Mouse (Mus musculus) kidney, embryonic 16.5 days (tissue): ENCODE measurements around the gene E2f4. TPM values are rescaled to one million over a fixed set of nuclear protein-coding genes. Genes with fewer than 3 reads are reported as not detected.
A peak's percentile ranks its signal among the peaks of the same experiment; 100 is the strongest.

ENCODE experiments used
- ATAC-seq: fragments of 200-750 bp; cut with Nextera tagmentation; 2 replicates; pipeline ENCODE4 v1.8.0; 2017; ENCODE audit warnings: moderate TSS enrichment; ENCODE audit not compliant: low FRiP score, low TSS enrichment
- H3K27ac ChIP-seq: fragments of 300-500 bp; sonication (generic); 2 replicates; pipeline ENCODE4 v1.5.1; 2014; ENCODE audit warnings: low read length
- H3K27me3 ChIP-seq: fragments of 300-500 bp; sonication (generic); 2 replicates; pipeline ENCODE4 v1.6.1; 2014; ENCODE audit warnings: low read length, control low read depth, mixed read lengths; ENCODE audit not compliant: insufficient read depth
- H3K36me3 ChIP-seq: fragments of 300-500 bp; sonication (generic); 2 replicates; pipeline ENCODE4 v1.6.1; 2014; ENCODE audit warnings: low read length, control low read depth, mixed read lengths; ENCODE audit not compliant: insufficient read depth
- H3K4me1 ChIP-seq: fragments of 300-500 bp; sonication (generic); 2 replicates; pipeline ENCODE4 v1.6.1; 2014; ENCODE audit warnings: low read length, control low read depth, mixed read lengths; ENCODE audit not compliant: insufficient read depth
- H3K4me2 ChIP-seq: fragments of 300-500 bp; sonication (generic); replicated peaks from 2 replicates; pipeline ENCODE4 v1.6.1; 2014; ENCODE audit warnings: low read depth, low read length
- H3K4me3 ChIP-seq: fragments of 300-500 bp; sonication (generic); 2 replicates; pipeline ENCODE4 v1.5.1; 2014; ENCODE audit warnings: mild to moderate bottlenecking, low read length
- H3K9ac ChIP-seq: fragments of 300-500 bp; sonication (generic); replicated peaks from 2 replicates; pipeline ENCODE4 v1.6.1; 2014; ENCODE audit warnings: low read length
- H3K9me3 ChIP-seq: fragments of 300-500 bp; sonication (generic); 2 replicates; pipeline ENCODE4 v1.6.1; 2016; ENCODE audit warnings: low read length, control low read depth
- WGBS: fragments of 180-500 bp; shearing (Covaris S2); extraction: QIAGEN DNeasy Blood & Tissue Kit; methylation state at CpG from one replicate; pipeline ENCODE4 v1.1.7; 2014; 5-methylcytosine and 5-hydroxymethylcytosine counted together
- polyA plus RNA-seq: library from polyadenylated mRNA; unstranded; fragments of >200 nt; fragmentation: Nextera tagmentation; extraction: Ambion mirVana; gene quantifications from 2 replicates; pipeline ENCODE4 v1.2.1, GENCODE M21; 2015

Gene E2f4
- polyA plus RNA-seq, 1 experiment from 2014 or later: 90.1 TPM

DNA sequence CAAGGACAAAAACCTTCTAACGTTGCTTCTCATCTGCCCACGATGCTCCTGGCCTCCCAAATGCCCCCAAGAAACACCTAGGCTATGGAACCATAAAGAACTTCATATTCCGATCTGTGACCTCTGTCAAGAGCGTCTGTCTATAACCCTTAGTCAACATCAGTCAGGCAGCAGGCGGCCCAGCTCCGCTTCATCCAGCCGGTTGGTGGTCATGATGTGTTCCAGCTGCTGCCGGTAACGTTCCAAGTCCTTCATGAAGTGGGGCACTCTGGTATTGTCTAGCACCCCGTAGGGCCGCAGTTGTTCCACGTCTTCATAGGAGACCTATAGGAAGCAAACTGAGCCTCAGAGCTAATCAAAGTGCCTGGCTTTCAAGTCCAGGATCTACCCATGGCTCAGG is 15.6 kb upstream of the E2f4 start:
- peaks cover 8% of the 10 kb centered on the region for H3K36me3 ChIP-seq

DNA sequence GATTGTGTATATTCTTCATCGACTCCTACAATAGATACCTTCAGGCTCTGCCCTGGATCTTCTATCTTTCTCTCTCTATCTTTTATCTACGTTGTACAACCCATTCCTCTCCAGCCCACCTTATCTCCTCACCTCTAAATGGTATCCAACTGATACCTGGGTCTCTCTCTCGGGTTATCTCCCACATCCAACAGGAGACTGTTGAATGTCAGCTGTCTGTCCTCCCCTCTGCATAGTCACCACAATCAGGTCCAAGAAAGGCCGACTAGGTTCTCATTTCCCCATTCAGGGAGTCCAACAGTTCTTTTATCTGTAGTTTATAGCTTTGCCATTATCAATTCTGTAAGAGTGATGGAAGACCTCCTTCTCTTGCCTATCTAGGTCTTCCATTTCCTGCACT is 15.2 kb upstream of the E2f4 start:
- no peak overlapping the region for H3K27ac ChIP-seq
- ATAC-seq: no peak
- H3K36me3 ChIP-seq: peaks cover 8% of the 10 kb centered on the region
- peaks cover 5% of the 10 kb centered on the region; the same call in 1 of the 2 replicates for H3K4me1 ChIP-seq
- no peak overlapping the region for H3K4me2 ChIP-seq
- no peaks in the 10 kb centered on the region for H3K9me3 ChIP-seq
- no peak overlapping the region for H3K9ac ChIP-seq
- WGBS: 93% methylated on average over 4 of the region's 4 CpGs
- H3K4me3 ChIP-seq: no peak overlapping the region
- peaks cover 29% of the 10 kb centered on the region for H3K27me3 ChIP-seq

More for the DNA sequence above, 15.6 kb upstream of the E2f4 start:
- no peak for ATAC-seq
- no peak overlapping the region for H3K4me2 ChIP-seq
- peaks cover 5% of the 10 kb centered on the region; the same call in 1 of the 2 replicates for H3K4me1 ChIP-seq
- no peak overlapping the region for H3K27ac ChIP-seq
- no peak overlapping the region for H3K9ac ChIP-seq
- no peaks in the 10 kb centered on the region for H3K9me3 ChIP-seq
- peaks cover 34% of the 10 kb centered on the region for H3K27me3 ChIP-seq
- 87% methylated on average over 12 of the region's 12 CpGs for WGBS
- H3K4me3 ChIP-seq: no peak overlapping the region

DNA sequence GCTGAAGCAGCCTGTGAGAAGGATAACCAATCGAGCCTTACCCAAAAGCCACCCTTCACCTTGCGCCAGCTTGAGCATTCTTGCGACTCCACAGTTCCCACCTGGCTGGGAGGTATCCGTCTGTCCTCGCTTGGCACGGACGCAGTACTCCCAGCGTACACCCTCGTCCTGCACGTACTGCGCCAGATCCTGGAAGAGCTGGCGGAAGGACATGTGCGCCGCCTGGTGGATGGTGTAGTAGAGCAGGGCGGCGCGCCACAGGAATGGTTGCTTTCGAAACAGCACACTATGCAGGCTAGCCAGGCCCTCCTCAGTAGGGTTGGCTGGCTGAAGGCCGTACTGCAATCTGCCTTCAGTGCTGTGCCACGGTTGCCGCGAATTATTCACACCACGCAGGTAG is 14.4 kb upstream of the E2f4 start:
- WGBS: 31% methylated on average over 23 of the region's 23 CpGs
- H3K27ac ChIP-seq: no peak overlapping the region
- H3K36me3 ChIP-seq: peaks cover 8% of the 10 kb centered on the region
- 0 out of 2 replicates have a peak, but pooled peaks have one; percentile 32 for ATAC-seq
- no peak overlapping the region for H3K4me3 ChIP-seq
- no peak overlapping the region for H3K4me2 ChIP-seq
- H3K9ac ChIP-seq: no peak overlapping the region
- peaks cover 21% of the 10 kb centered on the region for H3K27me3 ChIP-seq
- peaks cover 5% of the 10 kb centered on the region; the same call in 1 of the 2 replicates for H3K4me1 ChIP-seq
- H3K9me3 ChIP-seq: no peaks in the 10 kb centered on the region

DNA sequence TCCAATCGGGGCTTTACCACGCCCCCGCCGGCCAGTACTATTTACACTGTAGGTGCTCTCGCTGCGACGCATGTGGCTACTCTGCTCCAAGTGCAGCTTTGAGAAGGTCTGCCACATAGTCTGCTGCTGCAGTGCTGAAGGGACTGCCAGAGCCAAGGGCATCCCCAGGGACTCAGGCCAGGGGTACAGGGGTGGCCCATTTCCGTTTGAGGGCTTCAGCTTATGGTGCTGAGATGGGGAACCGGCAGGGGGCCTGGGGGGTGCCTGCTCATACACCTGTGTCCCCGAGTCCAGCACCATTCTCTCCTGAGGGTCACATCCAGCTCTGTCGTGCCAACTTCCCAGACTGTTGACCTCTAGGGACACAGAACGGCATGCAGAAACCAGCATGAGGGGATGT is 11.9 kb upstream of the E2f4 start:
- ATAC-seq: no peak
- H3K9me3 ChIP-seq: no peaks in the 10 kb centered on the region
- H3K4me3 ChIP-seq: no peak overlapping the region
- WGBS: 54% methylated on average over 12 of the region's 12 CpGs
- H3K4me1 ChIP-seq: peaks cover 17% of the 10 kb centered on the region
- peaks cover 8% of the 10 kb centered on the region for H3K36me3 ChIP-seq
- no peak overlapping the region for H3K4me2 ChIP-seq
- no peak overlapping the region for H3K9ac ChIP-seq
- no peak overlapping the region for H3K27ac ChIP-seq
- peaks cover 8% of the 10 kb centered on the region for H3K27me3 ChIP-seq

DNA sequence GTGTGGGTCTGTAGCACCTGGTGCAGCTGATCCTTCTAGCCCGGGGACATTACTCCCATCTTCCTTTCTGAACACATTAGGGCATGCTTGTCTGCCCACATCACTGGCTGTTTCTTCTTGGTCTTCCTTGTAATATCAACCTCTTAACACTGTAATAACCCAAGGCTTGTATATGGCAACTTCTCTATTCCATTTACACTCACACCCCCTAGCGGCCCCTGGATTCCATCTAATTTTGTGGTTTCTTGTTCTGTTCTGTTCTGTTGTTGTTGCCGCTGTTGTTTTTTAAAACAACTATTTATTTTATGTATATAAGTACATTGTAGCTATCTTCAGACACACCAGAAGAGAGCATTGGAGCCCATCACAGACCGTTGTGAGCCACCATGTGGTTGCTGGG is 10.6 kb upstream of the E2f4 start:
- H3K36me3 ChIP-seq: peaks cover 3% of the 10 kb centered on the region
- H3K4me3 ChIP-seq: no peak overlapping the region
- no peak for ATAC-seq
- WGBS: 86% methylated on average over 4 of the region's 4 CpGs
- no peak overlapping the region for H3K9ac ChIP-seq
- no peak overlapping the region for H3K27ac ChIP-seq
- peaks cover 20% of the 10 kb centered on the region for H3K4me1 ChIP-seq
- peaks cover 11% of the 10 kb centered on the region for H3K27me3 ChIP-seq
- H3K9me3 ChIP-seq: no peaks in the 10 kb centered on the region
- no peak overlapping the region for H3K4me2 ChIP-seq

DNA sequence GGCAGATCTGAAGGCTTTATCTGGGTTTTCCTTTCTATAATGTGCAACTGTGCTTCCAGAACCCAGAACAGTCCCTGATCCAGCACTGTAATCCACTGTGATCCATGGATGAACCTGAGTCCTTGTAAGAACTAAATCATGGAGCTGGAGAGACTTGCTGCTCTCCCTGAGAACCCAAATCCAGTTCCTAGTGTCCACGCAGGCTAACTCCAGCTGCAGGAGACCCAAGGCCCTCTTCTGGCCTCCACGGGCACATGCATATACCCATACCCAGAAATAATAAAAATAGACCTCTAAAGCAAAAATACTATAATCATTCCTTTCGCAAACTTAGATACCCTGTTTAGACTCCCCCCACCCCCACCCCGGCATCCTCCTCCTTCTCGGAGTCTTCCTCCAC is 9.2 kb upstream of the E2f4 start:
- 86% methylated on average over 5 of the region's 5 CpGs for WGBS

DNA sequence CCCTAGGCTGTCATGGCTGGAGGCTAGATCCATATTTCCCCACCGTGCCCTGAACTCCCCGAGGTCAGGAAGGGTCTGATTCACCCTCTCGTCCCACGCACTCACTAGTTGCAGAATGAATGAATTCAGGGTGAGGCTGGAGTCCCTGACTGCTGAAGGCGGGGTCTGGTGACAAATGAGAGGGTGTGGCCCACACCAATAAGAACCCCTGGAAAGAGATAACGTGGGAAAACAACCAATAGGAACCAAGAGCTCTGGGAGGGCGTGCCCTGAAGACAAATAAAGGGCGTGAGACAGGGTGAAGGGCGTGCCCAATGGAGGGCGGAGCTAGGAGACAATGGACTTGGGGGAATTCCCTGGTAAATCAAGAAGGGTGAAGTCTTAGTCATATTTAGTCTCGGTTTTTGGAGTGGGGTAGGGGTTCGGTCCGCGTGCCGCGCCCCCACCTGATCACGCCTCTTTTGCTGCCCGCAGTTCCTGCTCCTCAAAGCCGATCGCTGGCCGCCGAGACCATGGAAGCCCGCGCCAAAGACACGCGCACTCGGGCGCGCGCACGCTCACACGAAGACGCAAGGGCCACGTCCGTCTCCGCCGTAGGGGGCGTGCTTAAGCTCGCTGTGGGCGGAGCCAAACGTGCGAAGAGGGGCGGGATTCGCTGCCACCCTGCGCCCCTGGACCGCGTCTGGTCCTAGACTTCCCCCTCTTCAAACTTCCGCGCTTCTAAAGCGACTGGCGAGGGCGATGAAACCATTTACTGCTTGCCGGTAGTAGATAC is 8.3 kb upstream of the E2f4 start:
- peaks cover 11% of the 10 kb centered on the region for H3K27me3 ChIP-seq
- ATAC-seq: peak; percentile 88
- H3K9me3 ChIP-seq: no peaks in the 10 kb centered on the region
- no peaks in the 10 kb centered on the region; the same call in 1 of the 2 replicates for H3K36me3 ChIP-seq
- peak overlapping the region; percentile 72 for H3K9ac ChIP-seq
- H3K4me2 ChIP-seq: peak overlapping the region; percentile 91
- H3K4me1 ChIP-seq: peaks cover 20% of the 10 kb centered on the region
- WGBS: under 1% methylated on average over 53 of the region's 53 CpGs
- H3K27ac ChIP-seq: peak overlapping the region; percentile 84
- H3K4me3 ChIP-seq: peak overlapping the region; percentile 64

More for the DNA sequence above, 9.2 kb upstream of the E2f4 start:
- Histone ChIP-seq H3K4me1 (peaks cover 20% of the 10 kb centered on the region), H3K9ac (no peak overlapping the region), H3K9me3 (no peaks in the 10 kb centered on the region), H3K4me2 (peak overlapping the region; percentile 91; the same call in 1 of the 2 replicates), H3K4me3 (no peak overlapping the region), H3K27me3 (peaks cover 11% of the 10 kb centered on the region), H3K36me3 (no peaks in the 10 kb centered on the region; the same call in 1 of the 2 replicates), H3K27ac (no peak overlapping the region)
- no peak for ATAC-seq

DNA sequence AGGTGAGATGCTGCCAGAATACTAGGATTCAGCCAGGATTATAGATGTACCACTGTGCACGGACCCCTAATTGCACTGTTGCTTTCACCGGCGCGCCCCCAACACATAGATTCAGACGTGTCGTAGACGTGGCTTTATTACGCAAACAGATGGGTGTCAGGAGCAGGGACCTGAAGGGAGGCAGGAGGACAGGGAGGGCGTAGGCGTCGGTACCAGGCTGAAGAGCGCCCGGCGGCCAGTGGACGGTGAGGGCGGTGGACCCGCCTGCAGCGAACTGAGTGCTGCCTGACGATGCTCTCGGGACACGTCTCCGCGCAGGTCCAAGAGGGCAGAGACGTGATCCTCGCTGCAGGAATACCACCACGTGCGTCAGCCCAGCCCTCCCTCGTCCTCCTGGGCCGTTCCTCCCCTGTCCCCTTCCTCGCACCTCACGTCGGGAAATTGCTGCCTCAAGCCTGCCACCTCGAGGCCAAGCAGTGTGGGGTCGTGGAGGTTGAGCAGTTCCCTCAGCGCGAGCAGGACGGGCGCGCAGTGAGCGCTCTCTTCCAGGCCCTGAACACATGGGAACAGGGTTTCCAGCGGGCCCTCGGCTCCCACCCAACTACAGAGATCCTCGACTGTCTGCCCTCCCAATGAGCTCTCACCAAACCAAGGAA is 7.5 kb upstream of the E2f4 start, which contains the start of gene 4931428F04Rik:
Gene 4931428F04Rik (minus strand): TSS at position 60 of the 656 bp plus-strand sequence.
- 1% methylated on average over 43 of the region's 43 CpGs for WGBS
- Histone ChIP-seq H3K4me1 (peaks cover 20% of the 10 kb centered on the region), H3K9ac (peak within 1 kb of the TSS; percentile 72), H3K27me3 (peaks cover 11% of the 10 kb centered on the region), H3K9me3 (no peaks in the 10 kb centered on the region), H3K27ac (peak within 1 kb of the TSS; percentile 84), H3K4me3 (peak within 1 kb of the TSS; percentile 64), H3K36me3 (no peaks in the 10 kb centered on the region), H3K4me2 (peak within 1 kb of the TSS; percentile 91)
- ATAC-seq: peak; percentile 24

DNA sequence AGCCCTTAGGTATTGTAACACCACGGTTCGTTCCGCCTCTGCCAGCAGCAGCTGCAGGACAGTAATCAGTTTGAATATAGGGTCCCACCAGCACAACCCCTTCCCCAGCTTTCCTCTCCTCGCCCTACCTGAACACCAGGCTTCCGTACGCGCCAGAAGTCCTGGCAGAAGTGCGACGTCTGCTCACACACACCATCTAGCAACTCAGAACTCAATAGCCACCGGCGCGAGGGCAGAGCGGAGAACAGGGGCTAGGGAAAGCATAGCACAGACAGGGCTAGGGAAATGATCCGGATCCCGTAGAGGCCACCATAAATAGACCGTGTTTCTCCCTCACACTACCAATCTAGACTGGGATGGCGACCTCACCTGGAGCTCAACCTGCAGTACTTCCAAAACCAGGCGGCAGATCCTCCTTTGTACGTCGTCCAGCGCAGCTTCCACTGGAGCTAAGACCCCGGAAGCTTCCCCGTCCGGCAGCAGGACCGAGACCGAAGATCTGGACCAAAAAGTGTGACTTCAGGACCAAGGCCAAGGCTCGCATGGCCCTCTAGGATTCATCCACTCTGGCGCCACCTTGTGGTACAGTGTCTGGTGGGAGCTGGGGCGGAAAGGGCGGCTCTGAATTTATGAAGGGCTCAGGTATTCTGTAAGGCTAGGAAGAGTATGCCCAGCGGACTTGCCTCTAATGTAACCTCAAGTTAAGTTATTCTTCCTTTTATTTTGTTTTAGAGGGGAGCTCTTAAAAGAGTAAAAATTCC is 6.7 kb upstream of the E2f4 start:
- Histone ChIP-seq H3K4me2 (peak overlapping the region; percentile 91), H3K27ac (no peak overlapping the region), H3K36me3 (no peaks in the 10 kb centered on the region), H3K27me3 (peaks cover 11% of the 10 kb centered on the region), H3K9me3 (no peaks in the 10 kb centered on the region), H3K4me1 (peaks cover 20% of the 10 kb centered on the region), H3K4me3 (peak overlapping the region; percentile 1; the same call in 1 of the 2 replicates), H3K9ac (no peak overlapping the region)
- 6% methylated on average over 31 of the region's 31 CpGs for WGBS
- ATAC-seq: no peak
